Mouse (Mus musculus) kidney, embryonic 14.5 days (tissue): ENCODE measurements at regions not wholly inside any gene's neighbourhood (a gene's known extent, or its start where the extent isn't known, plus 50 kb on each side); places are given as distances from the start of the nearest gene placed in this dataset.

Source experiments
- ATAC-seq: fragments of 200-750 bp; cut with Nextera tagmentation; 2 replicates; pipeline ENCODE4 v1.8.0; 2017; ENCODE audit warnings: moderate number of reproducible peaks, mild to moderate bottlenecking, moderate TSS enrichment, moderate library complexity; ENCODE audit not compliant: low FRiP score, low TSS enrichment
- H3K27ac ChIP-seq: fragments of 300-500 bp; sonication (generic); 2 replicates; pipeline ENCODE4 v1.5.1; 2014; ENCODE audit warnings: low read depth, mild to moderate bottlenecking, low read length, moderate library complexity, mixed read lengths
- H3K27me3 ChIP-seq: fragments of 300-500 bp; sonication (generic); 2 replicates; pipeline ENCODE4 v1.6.1; 2014; ENCODE audit warnings: mild to moderate bottlenecking, low read length; ENCODE audit not compliant: control insufficient read depth, insufficient read depth
- H3K36me3 ChIP-seq: fragments of 300-500 bp; sonication (generic); 2 replicates; pipeline ENCODE4 v1.6.1; 2014; ENCODE audit warnings: low read length, mixed read lengths; ENCODE audit not compliant: control insufficient read depth, insufficient read depth
- H3K4me1 ChIP-seq: fragments of 300-500 bp; sonication (generic); 2 replicates; pipeline ENCODE4 v1.6.1; 2014; ENCODE audit warnings: low read length, mixed read lengths; ENCODE audit not compliant: control insufficient read depth, insufficient read depth
- H3K4me2 ChIP-seq: fragments of 300-500 bp; sonication (generic); replicated peaks from 2 replicates; pipeline ENCODE4 v1.6.1; 2014; ENCODE audit warnings: low read depth, mild to moderate bottlenecking, low read length
- H3K4me3 ChIP-seq: fragments of 300-500 bp; sonication (generic); 2 replicates; pipeline ENCODE4 v1.5.1; 2014; ENCODE audit warnings: mild to moderate bottlenecking, low read length
- H3K9ac ChIP-seq: fragments of 300-500 bp; sonication (generic); 2 replicates; pipeline ENCODE4 v1.6.1; 2014; ENCODE audit warnings: low read depth, mild to moderate bottlenecking, low read length, moderate library complexity
- H3K9me3 ChIP-seq: fragments of 300-500 bp; sonication (generic); 2 replicates; pipeline ENCODE4 v1.6.1; 2016; ENCODE audit warnings: low read length; ENCODE audit not compliant: control insufficient read depth
- WGBS: fragments of 180-500 bp; shearing (Covaris S2); extraction: QIAGEN DNeasy Blood & Tissue Kit; methylation state at CpG from one replicate; pipeline ENCODE4 v1.1.7; 2014; 5-methylcytosine and 5-hydroxymethylcytosine counted together

DNA sequence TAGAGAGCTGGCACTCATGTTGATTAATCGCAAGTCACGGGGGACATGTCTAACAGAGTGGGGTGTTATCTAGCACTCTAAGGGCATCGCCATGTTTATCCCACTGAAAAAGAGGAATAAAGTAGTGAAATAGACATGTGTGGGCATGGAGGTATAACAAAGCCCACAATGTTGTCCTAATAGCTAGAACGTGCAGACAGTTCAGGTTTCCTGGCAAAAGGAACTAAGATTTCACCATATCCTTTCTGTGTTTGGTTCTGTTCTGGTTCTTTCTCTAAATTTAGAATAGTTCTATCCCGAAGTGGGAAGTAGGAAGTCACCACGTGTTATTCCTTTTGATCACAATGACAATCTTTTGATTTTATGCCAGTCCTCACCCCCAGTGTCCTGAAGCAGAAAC lies 123.2 kb downstream of the Gm13691 start:
- Histone ChIP-seq H3K36me3 (no peaks in the 10 kb centered on the region), H3K4me1 (no peaks in the 10 kb centered on the region), H3K9me3 (no peaks in the 10 kb centered on the region), H3K4me2 (no peak overlapping the region), H3K4me3 (no peak overlapping the region), H3K27ac (no peak overlapping the region), H3K9ac (no peak overlapping the region), H3K27me3 (no peaks in the 10 kb centered on the region)
- no peak for ATAC-seq
- WGBS: 80% methylated on average over 6 of the region's 6 CpGs

- WGBS: 91% methylated on average over 2 of the region's 2 CpGs
- H3K36me3 ChIP-seq: no peaks in the 10 kb centered on the region
- H3K9ac ChIP-seq: no peak overlapping the region
- no peak overlapping the region for H3K27ac ChIP-seq
- no peaks in the 10 kb centered on the region for H3K9me3 ChIP-seq
- no peaks in the 10 kb centered on the region for H3K27me3 ChIP-seq
- ATAC-seq: no peak
- H3K4me2 ChIP-seq: no peak overlapping the region
- no peaks in the 10 kb centered on the region for H3K4me1 ChIP-seq
- H3K4me3 ChIP-seq: no peak overlapping the region
Observed at GRCm38 (mm10) chr2:84119839-84120238, 129.5 kb downstream of the Gm13691 start.

DNA sequence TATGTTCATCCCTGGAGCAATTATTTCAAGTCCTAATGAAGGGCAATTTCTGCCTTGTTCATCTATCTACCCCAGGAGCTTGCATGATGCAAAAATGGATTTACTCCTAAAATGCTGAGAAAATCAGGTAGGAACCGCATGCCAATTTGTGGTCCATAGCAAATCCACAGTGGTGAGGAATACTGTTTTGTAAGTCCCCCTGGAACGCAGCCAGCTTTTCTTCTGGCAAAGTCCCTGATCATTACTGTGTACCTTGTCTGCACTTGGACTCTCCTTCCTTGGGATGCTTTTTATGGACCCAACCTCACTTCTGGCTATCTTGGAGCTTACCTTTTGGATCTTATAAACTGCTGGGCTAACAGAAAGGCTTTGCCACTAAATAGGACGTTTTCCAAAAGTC lies 137.2 kb downstream of the Gm13691 start:
- Histone ChIP-seq H3K4me3 (no peak overlapping the region), H3K9ac (no peak overlapping the region), H3K27me3 (no peaks in the 10 kb centered on the region), H3K36me3 (no peaks in the 10 kb centered on the region), H3K4me1 (no peaks in the 10 kb centered on the region), H3K9me3 (no peaks in the 10 kb centered on the region), H3K27ac (no peak overlapping the region), H3K4me2 (no peak overlapping the region)
- 82% methylated on average over 3 of the region's 3 CpGs for WGBS
- ATAC-seq: no peak

GRCm38 (mm10) chr2:84161742-84162141 lies 171.4 kb downstream of the Gm13691 start:
- no peak overlapping the region for H3K4me2 ChIP-seq
- H3K4me3 ChIP-seq: no peak overlapping the region
- no peaks in the 10 kb centered on the region for H3K36me3 ChIP-seq
- no peaks in the 10 kb centered on the region for H3K4me1 ChIP-seq
- no peaks in the 10 kb centered on the region for H3K9me3 ChIP-seq
- H3K27ac ChIP-seq: no peak overlapping the region
- no peak overlapping the region for H3K9ac ChIP-seq
- no peaks in the 10 kb centered on the region for H3K27me3 ChIP-seq
- no peak for ATAC-seq

DNA sequence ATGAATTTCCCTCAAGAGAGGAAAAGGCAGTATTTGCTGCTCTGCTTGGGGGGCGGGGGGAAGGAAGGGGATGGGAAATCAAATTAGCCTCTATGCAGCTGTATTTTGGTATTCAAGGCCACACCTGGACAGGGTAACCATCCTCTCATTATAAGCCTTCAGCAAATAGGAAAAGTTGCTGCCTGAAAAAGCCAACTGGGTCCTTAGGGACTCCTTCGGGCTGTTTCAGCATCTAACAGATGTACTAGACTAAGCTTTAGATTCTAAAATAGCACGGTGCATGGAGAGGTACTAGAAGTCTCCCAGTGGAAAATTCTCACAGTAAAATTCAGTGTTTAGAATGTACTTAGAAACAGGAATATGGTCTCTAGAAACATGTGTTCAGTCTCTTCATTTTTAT lies 183.1 kb downstream of the Gm13691 start:
- ATAC-seq: no peak
- 90% methylated on average over 3 of the region's 3 CpGs for WGBS
- Histone ChIP-seq H3K4me2 (no peak overlapping the region), H3K27me3 (no peaks in the 10 kb centered on the region), H3K27ac (no peak overlapping the region), H3K4me1 (no peaks in the 10 kb centered on the region), H3K4me3 (no peak overlapping the region), H3K9ac (no peak overlapping the region), H3K9me3 (no peaks in the 10 kb centered on the region), H3K36me3 (no peaks in the 10 kb centered on the region)

- H3K4me1 ChIP-seq: peaks cover 5% of the 10 kb centered on the region; the same call in 1 of the 2 replicates
- H3K4me2 ChIP-seq: peak overlapping the region; percentile 21
- H3K9ac ChIP-seq: no peak overlapping the region
- ATAC-seq: peak; percentile 33
- no peaks in the 10 kb centered on the region for H3K27me3 ChIP-seq
- H3K27ac ChIP-seq: peak overlapping the region; percentile 53; the same call in 1 of the 2 replicates
- no peak overlapping the region for H3K4me3 ChIP-seq
- no peaks in the 10 kb centered on the region for H3K9me3 ChIP-seq
- WGBS: 9% methylated on average over 5 of the region's 5 CpGs
- no peaks in the 10 kb centered on the region for H3K36me3 ChIP-seq
Observed at GRCm38 (mm10) chr2:84183624-84184287, 193.4 kb downstream of the Gm13691 start.

GRCm38 (mm10) chr2:84184288-84185015 lies 194.1 kb downstream of the Gm13691 start:
- H3K9me3 ChIP-seq: no peaks in the 10 kb centered on the region
- no peak overlapping the region for H3K9ac ChIP-seq
- peak overlapping the region; percentile 21 for H3K4me2 ChIP-seq

GRCm38 (mm10) chr2:84185016-84185330 lies 194.6 kb downstream of the Gm13691 start:
- no peak for ATAC-seq
- peak overlapping the region; percentile 53; the same call in 1 of the 2 replicates for H3K27ac ChIP-seq
- WGBS: 78% methylated on average over 7 of the region's 7 CpGs

More at GRCm38 (mm10) chr2:84184288-84185015, 194.1 kb downstream of the Gm13691 start:
- no peaks in the 10 kb centered on the region for H3K27me3 ChIP-seq
- 20% methylated on average over 19 of the region's 19 CpGs for WGBS
- peak overlapping the region; percentile 53 for H3K27ac ChIP-seq
- no peak overlapping the region for H3K4me3 ChIP-seq
- peak; percentile 89 for ATAC-seq
- H3K36me3 ChIP-seq: no peaks in the 10 kb centered on the region
- peaks cover 5% of the 10 kb centered on the region; the same call in 1 of the 2 replicates for H3K4me1 ChIP-seq

GRCm38 (mm10) chr2:84186126-84186701 lies 195.9 kb downstream of the Gm13691 start:
- peaks cover 5% of the 10 kb centered on the region; the same call in 1 of the 2 replicates for H3K4me1 ChIP-seq
- WGBS: 57% methylated on average over 9 of the region's 9 CpGs
- no peaks in the 10 kb centered on the region for H3K27me3 ChIP-seq
- no peak overlapping the region for H3K27ac ChIP-seq
- H3K9me3 ChIP-seq: no peaks in the 10 kb centered on the region
- H3K4me2 ChIP-seq: no peak overlapping the region
- peak; percentile 77 for ATAC-seq
- no peaks in the 10 kb centered on the region for H3K36me3 ChIP-seq
- no peak overlapping the region for H3K9ac ChIP-seq
- H3K4me3 ChIP-seq: no peak overlapping the region

More at GRCm38 (mm10) chr2:84185016-84185330, 194.6 kb downstream of the Gm13691 start:
- no peak overlapping the region for H3K4me3 ChIP-seq
- no peaks in the 10 kb centered on the region for H3K36me3 ChIP-seq
- peak overlapping the region; percentile 21; the same call in 1 of the 2 replicates for H3K4me2 ChIP-seq
- peaks cover 5% of the 10 kb centered on the region; the same call in 1 of the 2 replicates for H3K4me1 ChIP-seq
- H3K27me3 ChIP-seq: no peaks in the 10 kb centered on the region
- H3K9ac ChIP-seq: no peak overlapping the region
- H3K9me3 ChIP-seq: no peaks in the 10 kb centered on the region
